Mouse (Mus musculus) embryonic facial prominence, embryonic 14.5 days (tissue): ENCODE measurements around the gene Arhgef6. TPM values are rescaled to one million over a fixed set of nuclear protein-coding genes. Genes with fewer than 3 reads are reported as not detected.
A peak's percentile ranks its signal among the peaks of the same experiment; 100 is the strongest.

Experiments
- ATAC-seq: fragments of 200-750 bp; cut with Nextera tagmentation; 2 replicates; pipeline ENCODE4 v1.8.0; 2017; ENCODE audit warnings: low read depth, moderate number of reproducible peaks, moderate TSS enrichment
- DNase-seq: peaks from one replicate; pipeline ENCODE4 v3.0.0-alpha.2; 2015; ENCODE audit warnings: low spot score
- H3K27ac ChIP-seq: fragments of 300-500 bp; sonication (generic); replicated peaks from 2 replicates; pipeline ENCODE4 v1.5.1; 2014; ENCODE audit warnings: low read depth, mild to moderate bottlenecking, low read length, moderate library complexity
- H3K27me3 ChIP-seq: fragments of 300-500 bp; sonication (generic); replicated peaks from 2 replicates; pipeline ENCODE4 v1.6.1; 2014; ENCODE audit warnings: low read length; ENCODE audit not compliant: control insufficient read depth, insufficient read depth
- H3K36me3 ChIP-seq: fragments of 300-500 bp; sonication (generic); 2 replicates; pipeline ENCODE4 v1.6.1; 2014; ENCODE audit warnings: low read length, mixed read lengths; ENCODE audit not compliant: control insufficient read depth, insufficient read depth
- H3K4me1 ChIP-seq: fragments of 300-500 bp; sonication (generic); 2 replicates; pipeline ENCODE4 v1.6.1; 2014; ENCODE audit warnings: antibody characterized with exemption, low read length; ENCODE audit not compliant: control insufficient read depth, insufficient read depth
- H3K4me2 ChIP-seq: fragments of 300-500 bp; sonication (generic); 2 replicates; pipeline ENCODE4 v1.6.1; 2014; ENCODE audit warnings: low read depth, mild to moderate bottlenecking, low read length, moderate library complexity, mixed read lengths
- H3K4me3 ChIP-seq: fragments of 300-500 bp; sonication (generic); 2 replicates; pipeline ENCODE4 v1.5.1; 2014; ENCODE audit warnings: low read depth, mild to moderate bottlenecking, low read length
- H3K9ac ChIP-seq: fragments of 300-500 bp; sonication (generic); 2 replicates; pipeline ENCODE4 v1.6.1; 2014; ENCODE audit warnings: low read depth, mild to moderate bottlenecking, low read length, moderate library complexity, mixed read lengths
- H3K9me3 ChIP-seq: fragments of 300-500 bp; sonication (generic); 2 replicates; pipeline ENCODE4 v1.6.1; 2016; ENCODE audit warnings: low read length; ENCODE audit not compliant: control insufficient read depth
- WGBS: fragments of 180-500 bp; shearing (Covaris S2); extraction: QIAGEN DNeasy Blood & Tissue Kit; methylation state at CpG from one replicate; pipeline ENCODE4 v1.1.7; 2014; 5-methylcytosine and 5-hydroxymethylcytosine counted together
- polyA plus RNA-seq: library from polyadenylated mRNA; unstranded; fragments of >200 nt; fragmentation: Nextera tagmentation; extraction: Ambion mirVana; gene quantifications from 2 replicates; pipeline ENCODE4 v1.2.1, GENCODE M21; 2014

The Arhgef6 gene
- polyA plus RNA-seq, 1 experiment from 2014 or later: 25.7 TPM

GRCm38 (mm10) chrX:57282184-57282583 is 56.3 kb downstream of the Arhgef6 start:
- DNase-seq (no peak), ATAC-seq (no peak)
- Histone ChIP-seq H3K4me2 (no peak overlapping the region), H3K27ac (no peak overlapping the region), H3K9me3 (no peaks in the 10 kb centered on the region), H3K36me3 (no peaks in the 10 kb centered on the region), H3K4me3 (no peak overlapping the region), H3K9ac (no peak overlapping the region), H3K4me1 (no peaks in the 10 kb centered on the region), H3K27me3 (no peaks in the 10 kb centered on the region)
- WGBS: 95% methylated on average over 3 of the region's 3 CpGs

- DNase-seq: peak; percentile 8
Observed at GRCm38 (mm10) chrX:57277560-57278335, 60.8 kb downstream of the Arhgef6 start.

GRCm38 (mm10) chrX:57263515-57263914 is 75.0 kb downstream of the Arhgef6 start:
- Histone ChIP-seq H3K4me2 (no peak overlapping the region), H3K4me1 (no peaks in the 10 kb centered on the region), H3K9me3 (no peaks in the 10 kb centered on the region), H3K27me3 (no peaks in the 10 kb centered on the region), H3K9ac (no peak overlapping the region), H3K4me3 (no peak overlapping the region), H3K36me3 (no peaks in the 10 kb centered on the region), H3K27ac (no peak overlapping the region)
- ATAC-seq: no peak
- 80% methylated on average over 4 of the region's 4 CpGs for WGBS
- no peak for DNase-seq

More at GRCm38 (mm10) chrX:57277560-57278335, 60.8 kb downstream of the Arhgef6 start:
- Histone ChIP-seq H3K4me2 (no peak overlapping the region), H3K9me3 (no peaks in the 10 kb centered on the region), H3K4me1 (no peaks in the 10 kb centered on the region), H3K9ac (no peak overlapping the region), H3K27ac (no peak overlapping the region), H3K36me3 (no peaks in the 10 kb centered on the region), H3K27me3 (no peaks in the 10 kb centered on the region), H3K4me3 (no peak overlapping the region)
- WGBS: 39% methylated on average over 6 of the region's 6 CpGs
- ATAC-seq: no peak

DNA sequence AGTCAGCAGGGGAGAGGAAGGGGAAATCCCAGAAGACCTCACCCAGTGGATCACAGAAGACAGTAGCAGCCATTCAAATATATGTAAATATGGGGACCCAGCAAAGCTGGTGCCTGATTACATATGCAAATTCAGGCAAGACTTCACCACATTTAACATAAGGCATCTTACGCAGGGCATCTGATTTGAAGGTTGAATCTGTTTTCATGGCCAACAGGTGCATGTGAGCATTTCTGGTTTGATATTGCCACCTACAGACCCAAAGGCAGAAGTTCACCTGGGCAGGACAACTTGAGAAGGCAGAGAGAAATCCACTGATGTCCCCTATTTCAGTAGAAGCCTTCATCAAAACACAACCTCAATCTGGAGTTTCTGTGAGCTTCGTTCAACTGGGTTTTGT is 77.8 kb downstream of the Arhgef6 start:
- Histone ChIP-seq H3K27ac (no peak overlapping the region), H3K4me3 (no peak overlapping the region), H3K9me3 (no peaks in the 10 kb centered on the region), H3K27me3 (no peaks in the 10 kb centered on the region), H3K9ac (no peak overlapping the region), H3K36me3 (no peaks in the 10 kb centered on the region), H3K4me2 (no peak overlapping the region), H3K4me1 (no peaks in the 10 kb centered on the region)
- no peak for DNase-seq
- ATAC-seq: no peak
- WGBS: 59% methylated on average over 2 of the region's 2 CpGs

GRCm38 (mm10) chrX:57253329-57254055 is 85.0 kb downstream of the Arhgef6 start:
- 68% methylated on average over 7 of the region's 7 CpGs for WGBS
- no peak for DNase-seq
- Histone ChIP-seq H3K4me2 (no peak overlapping the region), H3K9ac (no peak overlapping the region), H3K27ac (no peak overlapping the region), H3K4me3 (no peak overlapping the region), H3K27me3 (no peaks in the 10 kb centered on the region), H3K36me3 (no peaks in the 10 kb centered on the region), H3K9me3 (no peaks in the 10 kb centered on the region), H3K4me1 (no peaks in the 10 kb centered on the region)
- ATAC-seq: no peak

GRCm38 (mm10) chrX:57238572-57238971 is 100.0 kb downstream of the Arhgef6 start:
- Histone ChIP-seq H3K27me3 (no peaks in the 10 kb centered on the region), H3K27ac (no peak overlapping the region), H3K36me3 (no peaks in the 10 kb centered on the region), H3K4me1 (no peaks in the 10 kb centered on the region), H3K9ac (no peak overlapping the region), H3K4me2 (no peak overlapping the region), H3K9me3 (no peaks in the 10 kb centered on the region), H3K4me3 (no peak overlapping the region)
- 59% methylated on average over 3 of the region's 3 CpGs for WGBS
- ATAC-seq (no peak), DNase-seq (no peak)

DNA sequence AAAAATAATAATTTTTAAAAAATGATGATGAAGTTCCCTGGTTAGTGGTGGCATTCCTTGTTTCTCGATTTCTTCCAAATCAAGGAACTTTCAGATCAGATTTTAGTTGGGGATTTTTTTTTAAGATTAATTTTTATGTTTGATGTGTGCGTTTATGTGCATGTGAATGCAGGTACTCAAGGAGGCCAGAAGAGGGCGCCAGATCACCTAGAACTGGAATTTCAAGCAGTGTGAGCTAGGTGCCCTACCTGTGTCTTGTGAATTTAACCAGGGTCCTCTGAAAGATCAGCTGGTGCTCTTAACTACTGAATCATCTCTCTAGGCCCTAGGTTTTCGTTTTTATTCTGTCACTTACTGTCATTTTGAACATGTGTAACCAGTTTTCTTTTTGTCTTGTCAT is 102.5 kb downstream of the Arhgef6 start:
- DNase-seq (no peak), ATAC-seq (no peak)
- WGBS: 72% methylated on average over 4 of the region's 4 CpGs
- Histone ChIP-seq H3K27me3 (no peaks in the 10 kb centered on the region), H3K27ac (no peak overlapping the region), H3K4me1 (no peaks in the 10 kb centered on the region), H3K4me3 (no peak overlapping the region), H3K36me3 (no peaks in the 10 kb centered on the region), H3K4me2 (no peak overlapping the region), H3K9ac (no peak overlapping the region), H3K9me3 (no peaks in the 10 kb centered on the region)

DNA sequence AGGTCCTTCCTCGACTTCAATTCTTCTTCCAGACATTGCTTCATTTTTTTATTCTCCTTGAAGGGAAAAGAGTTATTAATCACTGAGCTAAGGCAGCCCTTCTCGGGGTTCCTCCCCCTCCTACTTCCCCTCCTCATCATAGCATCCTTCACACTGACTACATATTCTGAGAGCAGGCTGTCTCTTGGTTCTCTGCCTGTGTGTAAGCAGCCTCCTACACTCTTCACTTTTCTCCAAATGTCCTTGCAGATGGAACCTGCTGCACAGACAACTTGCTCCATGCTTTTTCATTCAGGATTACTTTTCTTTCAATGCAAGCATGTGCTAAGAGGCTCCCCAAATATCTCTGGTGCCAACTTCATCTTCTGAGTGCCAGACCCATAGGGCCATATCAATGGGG is 104.9 kb downstream of the Arhgef6 start:
- Histone ChIP-seq H3K4me1 (no peaks in the 10 kb centered on the region), H3K36me3 (no peaks in the 10 kb centered on the region), H3K27me3 (no peaks in the 10 kb centered on the region), H3K4me2 (no peak overlapping the region), H3K27ac (no peak overlapping the region), H3K9ac (no peak overlapping the region), H3K4me3 (no peak overlapping the region), H3K9me3 (no peaks in the 10 kb centered on the region)
- no peak for ATAC-seq
- no peak for DNase-seq
- WGBS: 70% methylated on average over 2 of the region's 2 CpGs
